Mouse (Mus musculus) heart, embryonic 13.5 days (tissue): ENCODE measurements at regions not wholly inside any gene's neighbourhood (a gene's known extent, or its start where the extent isn't known, plus 50 kb on each side); places are given as distances from the start of the nearest gene placed in this dataset.

Experiments used
- ATAC-seq: fragments of 200-750 bp; cut with Nextera tagmentation; 2 replicates; pipeline ENCODE4 v1.8.0; 2017; ENCODE audit warnings: moderate TSS enrichment; ENCODE audit not compliant: insufficient number of reproducible peaks, low FRiP score, low TSS enrichment; ENCODE audit errors: extremely low read depth
- H3K27ac ChIP-seq: fragments of 300-500 bp; sonication (generic); replicated peaks from 2 replicates; pipeline ENCODE4 v1.5.1; 2015; ENCODE audit warnings: moderate library complexity, mild to moderate bottlenecking, inconsistent platforms
- H3K27me3 ChIP-seq: fragments of 300-500 bp; sonication (generic); replicated peaks from 2 replicates; pipeline ENCODE4 v1.6.1; 2015; ENCODE audit warnings: mild to moderate bottlenecking, inconsistent platforms
- H3K36me3 ChIP-seq: fragments of 300-500 bp; sonication (generic); 2 replicates; pipeline ENCODE4 v1.6.1; 2015; ENCODE audit warnings: mild to moderate bottlenecking, inconsistent platforms
- H3K4me1 ChIP-seq: fragments of 300-500 bp; sonication (generic); 2 replicates; pipeline ENCODE4 v1.6.1; 2015; ENCODE audit warnings: inconsistent platforms
- H3K4me2 ChIP-seq: fragments of 300-500 bp; sonication (generic); 2 replicates; pipeline ENCODE4 v1.6.1; 2015; ENCODE audit warnings: inconsistent platforms, mild to moderate bottlenecking, moderate library complexity
- H3K4me3 ChIP-seq: fragments of 300-500 bp; sonication (generic); 2 replicates; pipeline ENCODE4 v1.5.1; 2015; ENCODE audit warnings: moderate library complexity, mild to moderate bottlenecking, inconsistent platforms
- H3K9ac ChIP-seq: fragments of 300-500 bp; sonication (generic); 2 replicates; pipeline ENCODE4 v1.6.1; 2015; ENCODE audit warnings: inconsistent platforms, mild to moderate bottlenecking, moderate library complexity
- H3K9me3 ChIP-seq: fragments of 300-500 bp; sonication (generic); 2 replicates; pipeline ENCODE4 v1.6.1; 2016; ENCODE audit warnings: inconsistent platforms
- WGBS: fragments of 180-500 bp; shearing (Covaris S2); methylation state at CpG from one replicate; pipeline ENCODE4 v1.1.7; 2015; ENCODE audit warnings: mixed read lengths; 5-methylcytosine and 5-hydroxymethylcytosine counted together

DNA sequence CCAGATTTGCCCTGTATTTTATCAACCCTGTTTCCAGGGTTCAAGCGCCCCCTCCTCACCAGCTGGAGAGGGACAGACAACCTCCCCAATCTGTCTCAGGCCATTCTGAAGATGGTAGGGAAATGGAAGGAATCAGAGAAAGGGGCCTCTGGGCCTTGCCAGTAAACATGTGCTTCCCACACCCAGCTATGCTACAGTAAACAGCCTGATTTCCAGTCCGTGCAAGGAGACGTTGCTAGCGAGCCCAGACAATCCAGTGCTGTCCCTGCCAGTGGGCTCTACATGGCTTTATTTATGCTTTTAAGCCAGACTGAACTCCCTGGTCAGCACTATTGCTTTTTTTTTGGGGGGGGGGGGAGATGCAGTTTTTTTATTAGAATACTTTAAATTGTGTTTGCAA, 50.9 kb upstream of the Olig2 start:
- WGBS: 73% methylated on average over 4 of the region's 4 CpGs
- no peaks in the 10 kb centered on the region; the same call in 1 of the 2 replicates for H3K27me3 ChIP-seq
- no peaks in the 10 kb centered on the region for H3K9me3 ChIP-seq
- no peak overlapping the region for H3K4me3 ChIP-seq
- H3K4me1 ChIP-seq: peaks cover 10% of the 10 kb centered on the region
- H3K27ac ChIP-seq: no peak overlapping the region
- no peak for ATAC-seq
- H3K9ac ChIP-seq: no peak overlapping the region
- no peak overlapping the region for H3K4me2 ChIP-seq
- no peaks in the 10 kb centered on the region for H3K36me3 ChIP-seq
